Mouse (Mus musculus) E14TG2a.4 (cell line): ENCODE results near the gene Tmed8.
A peak's percentile ranks its signal among the peaks of the same experiment; 100 is the strongest.
"Not testable (repeated sequence)": the region's sequence is repeated elsewhere in the genome, so short reads cannot be mapped to it uniquely, and the experiment has no call there.

ENCODE experiments used
- H3K27me3 ChIP-seq: 2 replicates; pipeline ENCODE4 v1.6.1; 2014; ENCODE audit warnings: low read length, control low read depth; ENCODE audit not compliant: insufficient read depth
- H3K36me3 ChIP-seq: 2 replicates; pipeline ENCODE4 v1.6.1; 2014; ENCODE audit warnings: low read length, control low read depth; ENCODE audit not compliant: insufficient read depth
- H3K4me1 ChIP-seq: replicated peaks from 2 replicates; pipeline ENCODE4 v1.6.1; 2014; ENCODE audit warnings: low read depth, low read length, control low read depth
- H3K4me3 ChIP-seq: replicated peaks from 2 replicates; pipeline ENCODE4 v1.5.1; 2014; ENCODE audit warnings: mild to moderate bottlenecking, low read length
- H3K9me3 ChIP-seq: 2 replicates; pipeline ENCODE4 v1.6.1; 2014; ENCODE audit warnings: low read length, control low read depth
- CTCF ChIP-seq: conservative IDR thresholded peaks from 2 replicates; pipeline ENCODE4 v1.5.1; 2014; ENCODE audit warnings: low read length
- NANOG ChIP-seq: IDR thresholded peaks from 2 replicates; pipeline ENCODE4 v1.6.1; 2014; ENCODE audit warnings: borderline replicate concordance, low read length, mixed read lengths
- POU5F1 ChIP-seq: IDR thresholded peaks from 2 replicates; pipeline ENCODE4 v1.6.1; 2014; ENCODE audit warnings: low read length, borderline replicate concordance

The Tmed8 gene

GRCm38 (mm10) chr12:87217596-87217995, 17.3 kb upstream of the Tmed8 start:
- no peaks in the 10 kb centered on the region for H3K4me1 ChIP-seq

GRCm38 (mm10) chr12:87216053-87216452, 15.8 kb upstream of the Tmed8 start:
- H3K4me3 ChIP-seq = no peak overlapping the region
- TF ChIP-seq POU5F1 = no peak
- TF ChIP-seq CTCF = no peak
- TF ChIP-seq NANOG = no peak

More at GRCm38 (mm10) chr12:87217596-87217995, 17.3 kb upstream of the Tmed8 start:
- H3K9me3 ChIP-seq = no peaks in the 10 kb centered on the region
- no peaks in the 10 kb centered on the region for H3K27me3 ChIP-seq
- TF ChIP-seq NANOG (no peak), CTCF (no peak), POU5F1 (no peak)
- no peak overlapping the region for H3K4me3 ChIP-seq
- H3K36me3 ChIP-seq = peaks cover 18% of the 10 kb centered on the region

GRCm38 (mm10) chr12:87212844-87213606, 12.8 kb upstream of the Tmed8 start:
- no peak for TF ChIP-seq CTCF
- no peak for TF ChIP-seq NANOG
- no peak for TF ChIP-seq POU5F1
- Histone ChIP-seq H3K9me3 (no peaks in the 10 kb centered on the region), H3K36me3 (no peaks in the 10 kb centered on the region), H3K4me1 (no peaks in the 10 kb centered on the region), H3K4me3 (no peak overlapping the region), H3K27me3 (no peaks in the 10 kb centered on the region)

More at GRCm38 (mm10) chr12:87216053-87216452, 15.8 kb upstream of the Tmed8 start:
- H3K27me3 ChIP-seq = no peaks in the 10 kb centered on the region
- no peaks in the 10 kb centered on the region for H3K4me1 ChIP-seq
- H3K9me3 ChIP-seq = no peaks in the 10 kb centered on the region
- peaks cover 6% of the 10 kb centered on the region for H3K36me3 ChIP-seq

- H3K4me3 ChIP-seq, H3K36me3 ChIP-seq, H3K9me3 ChIP-seq, H3K27me3 ChIP-seq: not testable (repeated sequence)
- peaks cover 22% of the 10 kb centered on the region for H3K4me1 ChIP-seq
- TF ChIP-seq NANOG = peak; percentile 64; the same call in 1 of the 2 replicates
Measured at GRCm38 (mm10) chr12:87205789-87206188, 5.5 kb upstream of the Tmed8 start.

GRCm38 (mm10) chr12:87201694-87202093, 1.4 kb upstream of the Tmed8 start:
- Histone ChIP-seq H3K4me1 (peaks cover 36% of the 10 kb centered on the region), H3K27me3 (peaks cover 4% of the 10 kb centered on the region; the same call in 1 of the 2 replicates), H3K9me3 (peaks cover 3% of the 10 kb centered on the region; the same call in 1 of the 2 replicates), H3K36me3 (no peaks in the 10 kb centered on the region), H3K4me3 (no peak overlapping the region)
- TF ChIP-seq CTCF (no peak), POU5F1 (no peak), NANOG (no peak)

GRCm38 (mm10) chr12:87199206-87199972, 865 bp downstream of the Tmed8 start, which contains the start of gene Samd15:
Samd15 (plus strand) TSS chr12:87199723.
- Histone ChIP-seq H3K9me3 (no peaks in the 10 kb centered on the region), H3K27me3 (peaks cover 4% of the 10 kb centered on the region; the same call in 1 of the 2 replicates), H3K36me3 (no peaks in the 10 kb centered on the region), H3K4me1 (peaks cover 25% of the 10 kb centered on the region), H3K4me3 (peak within 1 kb of the TSS; percentile 93)
- TF ChIP-seq POU5F1 (no peak), NANOG (no peak), CTCF (no peak)

- H3K9me3 ChIP-seq = no peaks in the 10 kb centered on the region
- peaks cover 4% of the 10 kb centered on the region; the same call in 1 of the 2 replicates for H3K27me3 ChIP-seq
- TF ChIP-seq NANOG (no peak), POU5F1 (no peak), CTCF (no peak)
- peaks cover 25% of the 10 kb centered on the region for H3K4me1 ChIP-seq
- H3K36me3 ChIP-seq = no peaks in the 10 kb centered on the region
- H3K4me3 ChIP-seq = peak overlapping the region; percentile 93
Measured at GRCm38 (mm10) chr12:87198792-87199191, 1.5 kb downstream of the Tmed8 start.

GRCm38 (mm10) chr12:87196310-87196709, 3.9 kb downstream of the Tmed8 start:
- Histone ChIP-seq H3K4me3 (no peak overlapping the region), H3K4me1 (peaks cover 38% of the 10 kb centered on the region), H3K36me3 (no peaks in the 10 kb centered on the region), H3K9me3 (no peaks in the 10 kb centered on the region), H3K27me3 (peaks cover 4% of the 10 kb centered on the region; the same call in 1 of the 2 replicates)
- no peak for TF ChIP-seq NANOG
- TF ChIP-seq POU5F1 = no peak
- TF ChIP-seq CTCF = no peak
